Mouse (Mus musculus) lung, adult 2 months (tissue): Measurements from ENCODE around the gene Tmem208. TPM values are rescaled to one million over a fixed set of nuclear protein-coding genes. Genes with fewer than 3 reads are reported as not detected.
A peak's percentile ranks its signal among the peaks of the same experiment; 100 is the strongest.
"Not testable (repeated sequence)": the region's sequence is repeated elsewhere in the genome, so short reads cannot be mapped to it uniquely, and the experiment has no call there.

Source experiments
- DNase-seq: peaks from one replicate; pipeline ENCODE4 v3.0.0; 2022
- H3K4me1 ChIP-seq: fragments of 200-500 bp; 2 replicates; pipeline ENCODE4 v1.6.1; 2011; ENCODE audit warnings: low read length; ENCODE audit not compliant: control insufficient read depth, insufficient read depth
- H3K4me3 ChIP-seq: fragments of 200-500 bp; replicated peaks from 2 replicates; pipeline ENCODE3; 2011; ENCODE audit warnings: low read depth, mild to moderate bottlenecking, control low read depth, low read length; ENCODE audit errors: extremely low read depth
- CTCF ChIP-seq: fragments of 200-500 bp; IDR thresholded peaks from 2 replicates; pipeline ENCODE4 v1.5.1; 2011; ENCODE audit warnings: mild to moderate bottlenecking, low read length, control low read depth; ENCODE audit not compliant: insufficient read depth
- POLR2A ChIP-seq: fragments of 200-500 bp; IDR thresholded peaks from 2 replicates; pipeline ENCODE4 v1.6.1; 2011; ENCODE audit warnings: low read depth, mild to moderate bottlenecking, control low read depth, low read length, borderline replicate concordance; ENCODE audit errors: extremely low read depth
- WGBS: fragments of 180-500 bp; shearing (Covaris S2); methylation state at CpG from one replicate; pipeline ENCODE4 v1.1.7; 2018; 5-methylcytosine and 5-hydroxymethylcytosine counted together
- polyA plus RNA-seq: library from polyadenylated mRNA; depleted of rRNA; stranded (reverse); fragments of >200 nt; gene quantifications from 2 replicates; pipeline ENCODE4 v1.2.3, GENCODE M21; 2012

Gene Tmem208
- polyA plus RNA-seq, 1 experiment = 104 TPM

GRCm38 (mm10) chr8:105289805-105290460 is 36.2 kb upstream of the Tmem208 start, which contains the start of gene 4931428F04Rik:
4931428F04Rik (minus strand) TSS chr8:105289864.
- H3K4me3 ChIP-seq = peak within 1 kb of the TSS; percentile 75
- TF ChIP-seq POLR2A = no peak
- TF ChIP-seq CTCF = no peak; the same call in 1 of the 2 replicates
- peaks cover 12% of the 10 kb centered on the region for H3K4me1 ChIP-seq
- DNase-seq = peak; percentile 36
- 8% methylated on average over 43 of the region's 43 CpGs for WGBS

- Histone ChIP-seq H3K4me1 (peaks cover 15% of the 10 kb centered on the region), H3K4me3 (no peak overlapping the region)
- DNase-seq = peak; percentile 89
- 28% methylated on average over 31 of the region's 31 CpGs for WGBS
- TF ChIP-seq CTCF (peak; percentile 94), POLR2A (no peak)
These were observed 35.4 kb upstream of the Tmem208 start for GRCm38 (mm10) chr8:105290554-105291314.

GRCm38 (mm10) chr8:105291364-105291763 is 34.8 kb upstream of the Tmem208 start:
- not testable (repeated sequence) for H3K4me3 ChIP-seq, DNase-seq
- WGBS = 75% methylated on average over 8 of the region's 8 CpGs
- peaks cover 15% of the 10 kb centered on the region for H3K4me1 ChIP-seq

GRCm38 (mm10) chr8:105291802-105292201 is 34.4 kb upstream of the Tmem208 start:
- WGBS = 64% methylated on average over 3 of the region's 3 CpGs
- DNase-seq, H3K4me3 ChIP-seq: not testable (repeated sequence)
- H3K4me1 ChIP-seq = peaks cover 15% of the 10 kb centered on the region

GRCm38 (mm10) chr8:105292471-105292870 is 33.7 kb upstream of the Tmem208 start:
- no peak for TF ChIP-seq POLR2A
- no peak for TF ChIP-seq CTCF
- 65% methylated on average over 7 of the region's 7 CpGs for WGBS

GRCm38 (mm10) chr8:105293405-105293804 is 32.7 kb upstream of the Tmem208 start:
- TF ChIP-seq POLR2A (no peak), CTCF (no peak)
- no peak for DNase-seq
- 77% methylated on average over 19 of the region's 19 CpGs for WGBS
- peaks cover 23% of the 10 kb centered on the region for H3K4me1 ChIP-seq
- H3K4me3 ChIP-seq = no peak overlapping the region

More at GRCm38 (mm10) chr8:105292471-105292870, 33.7 kb upstream of the Tmem208 start:
- Histone ChIP-seq H3K4me3 (no peak overlapping the region), H3K4me1 (peaks cover 19% of the 10 kb centered on the region)
- DNase-seq = no peak

- H3K4me3 ChIP-seq = peak overlapping the region; percentile 70
- DNase-seq = no peak
- 56% methylated on average over 9 of the region's 9 CpGs for WGBS
- H3K4me1 ChIP-seq = peaks cover 27% of the 10 kb centered on the region
- TF ChIP-seq CTCF (no peak), POLR2A (no peak)
These were observed 31.4 kb upstream of the Tmem208 start for GRCm38 (mm10) chr8:105294776-105295175.

- peaks cover 23% of the 10 kb centered on the region for H3K4me1 ChIP-seq
- WGBS = 36% methylated on average over 11 of the region's 11 CpGs
- no peak for DNase-seq
- H3K4me3 ChIP-seq = peak overlapping the region; percentile 70
- TF ChIP-seq CTCF (no peak), POLR2A (no peak)
These were observed 30.9 kb upstream of the Tmem208 start for GRCm38 (mm10) chr8:105295256-105295655.

- TF ChIP-seq CTCF (no peak), POLR2A (peak; percentile 44; the same call in 1 of the 2 replicates)
- 22% methylated on average over 11 of the region's 11 CpGs for WGBS
- H3K4me1 ChIP-seq = peaks cover 18% of the 10 kb centered on the region
- no peak for DNase-seq
- peak within 1 kb of the TSS; percentile 70 for H3K4me3 ChIP-seq
These were observed 30.1 kb upstream of the Tmem208 start, which contains the start of gene Exoc3l for GRCm38 (mm10) chr8:105295895-105296573. Exoc3l (minus strand) TSS chr8:105296101.
